ENCODE assay signal across 24 mouse cellular contexts in genomic region chr7:116491113-116491512, GRCm38 (mm10). TPM values are rescaled to one million over a fixed set of nuclear protein-coding genes. Genes with fewer than 3 reads are reported as not detected.
DNase-seq lines count a peak whose midpoint lies in the region; ATAC-seq and TF ChIP-seq lines count a peak whose summit lies in the region.
"Had no signal": no experiment of that assay in that cellular context is flagged by ENCODE, and none has a peak within 500 bp of the region (broad histone marks: within the 10 kb centered on the region; RNA-seq: fewer than 3 reads in every experiment).

No protein-coding gene starts in this region.

- TF ChIP-seq CTCF in CH12.LX (conservative IDR thresholded peaks at IDR 0.05 in 1 of 2, IDR thresholded peaks at IDR 0.05 in 1 of 2; ENCODE audit: low read depth in 2 of 2, low read length in 2 of 2): peak in 1 of 2 experiments; percentile 28; a peak in 1 of 4 replicates

- ATAC-seq in common myeloid progenitor, adult 5-6 weeks (replicated peaks; ENCODE audit: low read depth, poor library complexity, severe bottlenecking): peak; percentile 67
- ATAC-seq in neutrophil, adult 5-6 weeks (ENCODE audit: extremely low read depth, insufficient number of reproducible peaks, low FRiP score, poor library complexity, severe bottlenecking): peak; percentile 53
- ATAC-seq: activated CD4-positive, CD25-positive, alpha-beta regulatory T cell, adult 4 months; forebrain, embryonic 13.5 days; hindbrain, postnatal 0 days; liver, postnatal 0 days; midbrain, embryonic 15.5 days had no signal

- H3K9ac ChIP-seq in CH12.LX (ENCODE audit: insufficient read depth, low read depth): no peak overlapping the region
- H3K9ac ChIP-seq: forebrain, embryonic 13.5 days; heart, embryonic 15.5 days; liver, postnatal 0 days; midbrain, embryonic 15.5 days had no signal

- TF ChIP-seq POLR2A in CH12.LX (IDR thresholded peaks at IDR 0.05; ENCODE audit: low read depth, low read length): no peak

- TF ChIP-seq EP300 in CH12.LX (IDR thresholded peaks at IDR 0.05; ENCODE audit: low read length): no peak

- H3K4me1 ChIP-seq in CH12.LX (ENCODE audit: control insufficient read depth in 1 of 2, insufficient read depth in 2 of 2): peaks cover 6 to 21% of the 10 kb centered on the region in 2 experiments; a peak in 3 of 4 replicates
- H3K4me1 ChIP-seq: forebrain, embryonic 13.5 days; heart, embryonic 15.5 days; hindbrain, embryonic 10.5 days; midbrain, embryonic 15.5 days had no signal

- no peak overlapping the region for H3K4me2 ChIP-seq in CH12.LX (ENCODE audit: insufficient read depth, low read depth, poor library complexity, severe bottlenecking)
- H3K4me2 ChIP-seq: forebrain, embryonic 13.5 days; heart, embryonic 15.5 days; midbrain, embryonic 15.5 days had no signal

- dilution Hi-C loops in CH12.LX (cut with MboI; ENCODE audit: extremely low pct_ligation_motif_present, extremely low pct_unique_long_range_greater_than_20kb, low sequenced_read_pairs): no loop called here

- H3K36me3 ChIP-seq in CH12.LX (replicated peaks in 1 of 2; ENCODE audit: control insufficient read depth in 1 of 2, insufficient read depth in 1 of 2, low read length in 1 of 2): no peaks in the 10 kb centered on the region
- H3K36me3 ChIP-seq: heart, embryonic 15.5 days; hindbrain, embryonic 10.5 days; midbrain, embryonic 15.5 days had no signal

- H3K79me2 ChIP-seq in CH12.LX (replicated peaks; ENCODE audit: control insufficient read depth, extremely low read depth, insufficient read depth, poor library complexity, severe bottlenecking): no peaks in the 10 kb centered on the region

- no peaks in the 10 kb centered on the region for H3K27me3 ChIP-seq in CH12.LX (replicated peaks)
- H3K27me3 ChIP-seq: forebrain, embryonic 13.5 days; heart, embryonic 15.5 days; midbrain, embryonic 15.5 days had no signal

- H3K4me3 ChIP-seq in CH12.LX (replicated peaks in 1 of 3; ENCODE audit: low read depth in 2 of 3, low read length in 2 of 3, poor library complexity in 1 of 3): no peak overlapping the region
- H3K4me3 ChIP-seq: forebrain, embryonic 13.5 days; heart, adult 2 months; heart, embryonic 15.5 days; hindbrain, embryonic 10.5 days; midbrain, embryonic 15.5 days; myocyte had no signal

- DNase-seq in 3T3-L1 (ENCODE audit: low read depth, low spot score): peak; percentile 80
- DNase-seq in CH12.LX (ENCODE audit: extremely low read depth): peak; percentile 44
- DNase-seq in layer of hippocampus, postnatal 36 days: no peak
- DNase-seq in embryo, embryonic 9.5 days (ENCODE audit: extremely low spot score): no peak
- DNase-seq in retina, postnatal 1 day: no peak
- DNase-seq: adrenal gland, postnatal 25 days; cerebellum, adult 18-20 months; gastrocnemius, postnatal 14 days; heart, adult 2 months; kidney, adult 18-20 months; kidney, postnatal 10 days; left cerebral cortex, postnatal 4 days; liver, postnatal 0 days; lung, postnatal 10 days; thymus, postnatal 4 days had no signal

- TF ChIP-seq RAD21 in CH12.LX (IDR thresholded peaks at IDR 0.05; ENCODE audit: low read depth, low read length): no peak

- H3K27ac ChIP-seq in CH12.LX (ENCODE audit: insufficient read depth, low read depth): no peak overlapping the region
- H3K27ac ChIP-seq: forebrain, embryonic 13.5 days; heart, adult 2 months; heart, embryonic 15.5 days; hindbrain, embryonic 10.5 days; hindbrain, postnatal 0 days; midbrain, embryonic 15.5 days had no signal

- peaks cover 7% of the 10 kb centered on the region for H3K9me3 ChIP-seq in CH12.LX (replicated peaks; ENCODE audit: low read length)
- H3K9me3 ChIP-seq: forebrain, embryonic 13.5 days; heart, embryonic 15.5 days; hindbrain, embryonic 10.5 days; midbrain, embryonic 15.5 days had no signal

- in situ Hi-C loops in CH12.LX (cut with MboI; ENCODE audit: low pct_ligation_motif_present, low pct_unique_long_range_greater_than_20kb, low sequenced_read_pairs): loop anchor here (5.0 kb wide), 1 partner anchor 34 kb away; no protein-coding TSS in a partner anchor

TF ChIP-seq in CH12.LX, 34 proteins besides CTCF, POLR2A, EP300 and RAD21:
- TF ChIP-seq ZNF384 (IDR thresholded peaks at IDR 0.05; ENCODE audit: low read depth, low read length): no peak
TF ChIP-seq in CH12.LX: peak in this region for 0.

RNA-seq across cellular contexts. Expression of gene Nucb2, which starts 13.1 kb away (rescaled TPM):
- total RNA-seq in CH12.LX (2012; rRNA removed) (11.5 and 12.8 TPM in 2 replicates), CH12.LX (2014; rRNA removed) (20.0 and 22.0 TPM in 2 replicates)
- 25.2 and 29.4 TPM in 2 replicates for polyA plus RNA-seq in CH12.LX (2012; ENCODE audit: insufficient read length, low read depth)
- total RNA-seq in common myeloid progenitor, adult 5-6 weeks (2017): 7.7 and 14.3 TPM in 2 replicates
- total RNA-seq in neutrophil, adult 5-6 weeks (2017): 30.6 and 31.2 TPM in 2 replicates
- total RNA-seq in layer of hippocampus, postnatal 36 days (2021): 10 to 100 TPM; 25.4 to 25.6 TPM

RNA-seq across cellular contexts. Expression of gene Pik3c2a, which starts 47.9 kb away (rescaled TPM):
- total RNA-seq in CH12.LX (2012; rRNA removed) (13.9 and 14.3 TPM in 2 replicates), CH12.LX (2014; rRNA removed) (35.3 and 42.4 TPM in 2 replicates)
- 9.2 and 10.9 TPM in 2 replicates for polyA plus RNA-seq in CH12.LX (2012; ENCODE audit: insufficient read length, low read depth)
- total RNA-seq in common myeloid progenitor, adult 5-6 weeks (2017): 4.5 and 6.4 TPM in 2 replicates
- 57.8 and 58.4 TPM in 2 replicates for total RNA-seq in neutrophil, adult 5-6 weeks (2017)
- 10 to 100 TPM; 28.5 to 30.0 TPM for total RNA-seq in layer of hippocampus, postnatal 36 days (2021)

Comparison
In these comparisons a context has a peak if more than half of its experiments do, and no peak if none do; other contexts are left out.
1. DNase-seq: peak in 3T3-L1 (single experiment) and CH12.LX (single experiment); none in layer of hippocampus, postnatal 36 days (0 of 2), embryo, embryonic 9.5 days (single experiment) and retina, postnatal 1 day (single experiment).